Mouse (Mus musculus) heart, postnatal 14 days (tissue): ENCODE results near the gene Syp. TPM values are rescaled to one million over a fixed set of nuclear protein-coding genes. Genes with fewer than 3 reads are reported as not detected.

Experiments used
- DNase-seq, 2 experiments: peaks; one replicate each; pipeline ENCODE4 v3.0.0; 2021 to 2022
- intact Hi-C: fragments of 180-260 bp; cut with DNase I; formaldehyde crosslinking; loops from one replicate; pipeline ENCODE4 v1.15.1; 2025
- long read RNA-seq, 2 experiments: library from polyadenylated mRNA; stranded (forward); transcript quantifications; one replicate each; pipeline ENCODE4 v2.0.0; 2021
- total RNA-seq, 2 experiments: library from RNA; stranded (reverse); gene quantifications; 2 replicates each; pipeline ENCODE4 v1.2.3; 2021

The Syp gene
- 1 to 10 TPM; 1.4 to 1.8 TPM for total RNA-seq
- long read RNA-seq, experiment 1, partial matches to known transcripts: 1 of 2 reads
- long read RNA-seq, experiment 1, other reads (novel, unspliced or antisense): 0 of 2 reads
- long read RNA-seq, experiment 2: 0 reads

- DNase-seq: peak; percentile 63 to 67
- intact Hi-C loops: no loop called here
Observed at GRCm38 (mm10) chrX:7638401-7639091, at the start of gene Syp. Gene Syp, plus strand, starts transcription at chrX:7638471.

- no peak for DNase-seq
- intact Hi-C loops: no loop called here
Observed at GRCm38 (mm10) chrX:7595371-7595770, 42.9 kb upstream of the Syp start.

- intact Hi-C loops: loop anchor here (2.0 kb wide), 1 partner anchor 29 kb away; the partner anchor contains the start of gene Ppp1r3f
- no peak for DNase-seq
Observed at GRCm38 (mm10) chrX:7604004-7604403, 34.3 kb upstream of the Syp start.

- intact Hi-C loops: loop anchor here (2.0 kb wide), 1 partner anchor 30 kb away; the partner anchor contains the start of gene Ppp1r3f
- DNase-seq: peak; percentile 78 to 84
Observed at GRCm38 (mm10) chrX:7604879-7605574, 33.2 kb upstream of the Syp start, which contains the start of gene Ccdc22. Gene Ccdc22, minus strand, starts transcription at chrX:7605517.

GRCm38 (mm10) chrX:7605575-7605941, 32.7 kb upstream of the Syp start:
- intact Hi-C loops: loop anchor here (2.0 kb wide), 1 partner anchor 31 kb away; the partner anchor contains the start of gene Ppp1r3f
- no peak for DNase-seq

- intact Hi-C loops: no loop called here
- DNase-seq: no peak
Observed at GRCm38 (mm10) chrX:7606783-7607182, 31.5 kb upstream of the Syp start, which contains the start of gene Cacna1f. Gene Cacna1f, plus strand, starts transcription at chrX:7607083.

GRCm38 (mm10) chrX:7610035-7610434, 28.2 kb upstream of the Syp start:
- no peak for DNase-seq
- intact Hi-C loops: no loop called here

GRCm38 (mm10) chrX:7610536-7611258, 27.6 kb upstream of the Syp start:
- no peak for DNase-seq
- intact Hi-C loops: no loop called here

- intact Hi-C loops: no loop called here
- DNase-seq: no peak
Observed at GRCm38 (mm10) chrX:7617889-7618551, 20.3 kb upstream of the Syp start.

GRCm38 (mm10) chrX:7632560-7632959, 5.7 kb upstream of the Syp start:
- intact Hi-C loops: no loop called here

GRCm38 (mm10) chrX:7635101-7635500, 3.2 kb upstream of the Syp start:
- no peak for DNase-seq
- intact Hi-C loops: no loop called here

More at GRCm38 (mm10) chrX:7632560-7632959, 5.7 kb upstream of the Syp start:
- no peak for DNase-seq

- intact Hi-C loops: loop anchor here (5.0 kb wide), 1 partner anchor 167 kb away; no protein-coding TSS in a partner anchor
- no peak for DNase-seq
Observed at GRCm38 (mm10) chrX:7639536-7640325, 1.5 kb downstream of the Syp start.

GRCm38 (mm10) chrX:7640785-7641184, 2.5 kb downstream of the Syp start:
- intact Hi-C loops: loop anchor here (5.0 kb wide), 1 partner anchor 168 kb away; no protein-coding TSS in a partner anchor
- no peak for DNase-seq

GRCm38 (mm10) chrX:7645349-7645748, 7.1 kb downstream of the Syp start:
- intact Hi-C loops: no loop called here
- peak; percentile 70 to 81 for DNase-seq

- intact Hi-C loops: loop anchor here (2.0 kb wide), 1 partner anchor 46 kb away; no protein-coding TSS in a partner anchor
- DNase-seq: peak; percentile 76 to 78
Observed at GRCm38 (mm10) chrX:7648671-7649304, 10.5 kb downstream of the Syp start.

- peak; percentile 67 to 72 for DNase-seq
- intact Hi-C loops: no loop called here
Observed at GRCm38 (mm10) chrX:7657221-7657639, 19.0 kb downstream of the Syp start, which contains the start of gene Prickle3. Gene Prickle3, plus strand, starts transcription at chrX:7657260.

- intact Hi-C loops: no loop called here
- DNase-seq: peak; percentile 56 to 58
Observed at GRCm38 (mm10) chrX:7658031-7658784, 19.9 kb downstream of the Syp start.
